Mouse (Mus musculus): ENCODE measurements around the gene Stk16.

Gene Stk16

GRCm38 (mm10) chr1:75213096-75213495, 2.5 kb downstream of the Stk16 start:
- DNase-seq = peak; percentile 14

DNA sequence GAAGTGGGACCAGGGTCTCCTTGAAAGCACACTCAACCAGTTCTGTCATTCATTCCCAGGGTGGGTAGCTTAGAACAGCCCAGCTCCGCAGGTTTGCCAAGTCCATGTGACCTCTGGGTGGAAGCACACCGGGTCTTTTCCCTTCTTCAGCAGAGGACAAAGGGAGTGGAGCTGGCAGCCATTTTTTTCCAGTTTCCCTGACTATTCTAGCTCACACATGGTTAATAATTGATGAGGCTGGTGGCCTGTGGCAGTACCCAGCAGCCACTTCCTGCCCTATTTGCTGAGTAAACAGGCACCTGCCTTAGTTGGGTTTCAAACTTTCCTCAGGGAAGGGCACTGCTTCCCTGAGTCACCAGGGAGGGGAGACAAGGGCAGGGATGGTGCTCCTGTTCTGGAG, 3.8 kb downstream of the Stk16 start:
- DNase-seq = no peak

GRCm38 (mm10) chr1:75214886-75215285, 4.2 kb downstream of the Stk16 start:
- DNase-seq = no peak

DNA sequence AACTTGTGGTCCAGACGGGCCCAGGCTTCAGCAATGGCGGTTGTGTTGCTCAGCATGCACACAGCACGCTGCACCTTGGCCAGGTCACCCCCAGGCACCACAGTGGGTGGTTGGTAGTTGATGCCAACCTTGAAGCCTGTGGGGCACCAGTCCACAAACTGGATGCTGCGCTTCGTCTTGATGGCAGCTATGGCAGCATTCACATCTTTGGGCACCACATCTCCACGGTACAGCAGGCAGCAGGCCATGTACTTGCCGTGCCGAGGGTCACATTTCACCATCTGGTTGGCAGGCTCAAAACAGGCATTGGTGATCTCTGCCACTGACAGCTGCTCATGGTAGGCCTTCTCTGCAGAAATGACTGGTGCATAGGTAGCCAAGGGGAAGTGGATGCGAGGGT, 5.1 kb downstream of the Stk16 start:
- no peak for DNase-seq

GRCm38 (mm10) chr1:75216797-75217585, 6.4 kb downstream of the Stk16 start:
- DNase-seq = no peak

- no peak for DNase-seq
Observed at GRCm38 (mm10) chr1:75217893-75218226, 7.2 kb downstream of the Stk16 start.

DNA sequence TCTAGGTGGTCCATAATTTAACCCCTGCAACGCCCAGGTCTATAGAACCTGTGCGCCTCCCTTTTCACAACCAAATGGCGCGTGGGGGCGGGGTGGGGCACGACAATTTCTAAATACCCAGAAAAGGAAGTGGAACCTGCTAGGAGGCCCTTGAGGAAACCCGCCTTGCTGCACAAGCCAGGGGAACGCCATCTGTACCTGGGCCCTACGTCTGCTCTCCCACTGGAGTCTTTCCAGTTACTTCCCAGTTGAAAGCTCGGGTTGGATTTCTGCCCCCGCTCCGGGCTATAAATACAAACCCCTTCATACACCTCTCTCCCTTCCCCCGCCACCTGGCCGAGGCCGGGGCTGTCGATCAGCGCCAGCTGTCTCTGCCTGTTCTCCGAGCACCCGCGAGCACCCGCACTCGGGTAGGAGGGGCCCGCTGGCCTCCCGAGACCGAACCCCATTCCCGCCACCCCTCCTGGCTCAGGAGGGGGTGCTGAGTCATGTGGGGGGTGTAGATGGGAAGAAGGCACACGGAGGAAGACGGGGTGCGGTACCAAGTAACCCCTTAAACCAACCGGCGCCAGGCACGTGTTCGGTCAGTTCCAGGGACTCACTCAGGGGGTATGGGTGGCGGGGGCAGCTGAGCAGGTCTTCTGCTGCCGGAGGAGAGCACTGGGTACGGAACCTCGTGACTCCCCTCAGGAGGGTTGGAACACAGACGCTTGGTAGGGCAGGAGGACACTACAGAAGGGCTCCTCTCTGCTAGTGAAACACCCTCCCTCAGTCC, 7.8 kb downstream of the Stk16 start:
- DNase-seq = peak; percentile 82

- DNase-seq = peak; percentile 98
Observed at GRCm38 (mm10) chr1:75219078-75219477, 8.4 kb downstream of the Stk16 start.

GRCm38 (mm10) chr1:75219531-75219930, 8.9 kb downstream of the Stk16 start, which contains the start of gene Tuba4a:
Tuba4a (minus strand) TSS chr1:75219865.
- DNase-seq = peak; percentile 67

DNA sequence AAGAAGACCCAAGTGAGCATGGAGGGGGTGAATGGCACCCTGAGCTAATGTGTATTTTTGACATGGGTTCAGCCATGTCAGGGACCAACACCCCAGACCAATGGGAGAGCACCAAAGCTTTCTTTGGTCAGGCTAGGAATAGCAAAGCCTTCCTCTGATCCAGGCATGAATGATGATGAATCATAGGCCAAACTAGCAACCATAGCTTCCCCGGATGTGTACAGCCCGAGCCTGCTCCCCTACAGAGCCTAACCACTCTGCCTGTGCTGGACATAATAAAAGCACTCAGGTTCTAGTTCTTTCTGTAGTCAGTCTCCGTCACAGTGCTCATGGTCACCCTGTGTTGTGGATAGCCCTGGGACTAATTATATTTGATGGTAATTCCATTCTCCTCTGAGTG, 10.9 kb downstream of the Stk16 start:
- no peak for DNase-seq

DNA sequence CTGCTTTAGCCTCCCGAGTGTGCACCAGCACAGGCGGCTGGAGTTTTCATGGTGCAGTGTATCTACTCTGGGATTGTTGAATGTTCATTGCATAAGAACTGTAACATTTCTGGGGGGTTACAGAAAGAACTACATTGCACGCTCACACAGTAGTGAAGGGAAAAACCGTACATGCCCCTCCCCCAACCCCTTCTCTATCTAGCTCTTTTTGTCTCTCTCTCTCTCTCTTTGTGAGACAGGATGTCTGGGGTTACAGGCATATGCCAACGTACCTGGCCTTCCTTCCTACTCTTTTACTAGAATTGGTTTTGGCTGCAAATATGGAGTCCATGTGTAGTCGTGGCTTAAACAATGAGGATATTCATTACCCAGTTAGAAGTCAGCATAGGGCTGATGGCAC, 12.3 kb downstream of the Stk16 start:
- DNase-seq = peak; percentile 68

DNA sequence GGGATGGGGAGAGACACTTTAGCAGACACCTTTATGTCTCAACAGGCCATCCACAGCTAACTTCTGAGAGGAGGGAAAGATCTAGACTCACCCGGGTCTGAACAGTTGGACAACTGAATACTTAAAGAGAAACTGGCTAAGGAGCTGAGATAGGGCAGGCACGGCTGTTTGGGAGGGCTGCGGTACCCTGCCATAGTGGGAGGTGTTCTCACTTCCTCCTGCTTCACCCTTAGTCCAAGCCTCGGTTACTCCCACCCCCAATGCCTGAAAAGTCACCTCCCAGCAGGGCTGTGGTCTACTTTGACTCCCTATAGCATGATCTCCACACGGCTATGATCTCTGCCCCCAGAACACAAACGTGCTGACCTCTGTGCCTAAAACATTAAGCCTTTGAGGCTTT, 12.9 kb downstream of the Stk16 start:
- peak; percentile 45 for DNase-seq

GRCm38 (mm10) chr1:75225473-75225872, 14.8 kb downstream of the Stk16 start:
- no peak for DNase-seq

- no peak for DNase-seq
Observed at GRCm38 (mm10) chr1:75226138-75226537, 15.5 kb downstream of the Stk16 start.

GRCm38 (mm10) chr1:75227653-75228052, 17.0 kb downstream of the Stk16 start:
- DNase-seq = no peak

GRCm38 (mm10) chr1:75229158-75229557, 18.5 kb downstream of the Stk16 start:
- no peak for DNase-seq

DNA sequence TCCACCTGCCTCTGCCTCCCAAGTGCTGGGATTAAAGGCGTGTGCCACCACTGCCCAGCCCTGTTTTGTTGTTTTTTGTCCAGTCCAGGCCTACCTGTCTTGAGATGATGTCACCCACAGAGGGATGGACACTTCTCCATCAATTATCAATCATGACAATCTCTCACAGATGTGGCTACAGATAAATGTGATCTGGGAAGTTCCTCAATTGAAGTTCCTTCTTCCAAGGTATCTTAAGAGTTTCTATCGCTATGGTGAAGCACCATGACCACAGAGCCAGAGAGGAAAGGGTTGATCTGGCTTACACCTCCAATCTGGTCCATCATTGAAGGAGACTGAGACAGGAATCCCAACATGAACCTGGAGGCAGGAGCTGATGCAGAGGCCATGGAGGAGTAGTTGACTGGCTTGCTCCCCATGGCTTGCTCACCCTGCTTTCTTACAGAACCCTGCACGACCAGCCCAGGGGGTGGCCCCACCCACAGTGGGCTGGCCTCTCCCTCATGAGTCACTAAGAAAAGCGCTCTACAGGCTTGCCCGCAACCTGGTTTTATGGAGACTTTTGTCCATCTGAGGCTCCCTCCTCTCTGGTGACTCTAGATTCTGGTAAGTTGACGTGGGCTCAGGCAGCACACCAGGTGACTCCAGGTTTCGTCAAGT, 19.8 kb downstream of the Stk16 start:
- DNase-seq = no peak

- DNase-seq = no peak
Observed at GRCm38 (mm10) chr1:75231224-75231623, 20.6 kb downstream of the Stk16 start.

GRCm38 (mm10) chr1:75231664-75232152, 21.1 kb downstream of the Stk16 start, which contains the start of gene A630095N17Rik:
A630095N17Rik (minus strand) TSS chr1:75232102.
- no peak for DNase-seq

DNA sequence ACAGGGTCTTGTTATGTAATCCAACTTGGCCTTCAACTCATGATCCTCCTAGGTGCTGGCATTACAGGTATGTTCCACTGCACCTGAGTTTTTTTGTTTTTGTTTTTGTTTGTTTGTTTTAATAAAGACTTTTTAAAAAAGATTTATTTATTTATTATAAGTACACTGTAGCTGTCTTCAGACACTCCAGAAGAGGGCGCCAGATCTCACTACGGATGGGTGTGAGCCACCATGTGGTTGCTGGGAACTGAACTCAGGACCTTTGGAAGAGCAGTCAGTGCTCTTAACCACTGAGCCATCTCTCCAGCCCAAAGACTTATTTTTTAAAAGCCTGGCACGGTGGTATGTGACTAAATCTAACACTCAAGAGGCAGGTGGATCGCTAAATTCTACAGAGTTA, 21.9 kb downstream of the Stk16 start:
- DNase-seq = peak; percentile 42

DNA sequence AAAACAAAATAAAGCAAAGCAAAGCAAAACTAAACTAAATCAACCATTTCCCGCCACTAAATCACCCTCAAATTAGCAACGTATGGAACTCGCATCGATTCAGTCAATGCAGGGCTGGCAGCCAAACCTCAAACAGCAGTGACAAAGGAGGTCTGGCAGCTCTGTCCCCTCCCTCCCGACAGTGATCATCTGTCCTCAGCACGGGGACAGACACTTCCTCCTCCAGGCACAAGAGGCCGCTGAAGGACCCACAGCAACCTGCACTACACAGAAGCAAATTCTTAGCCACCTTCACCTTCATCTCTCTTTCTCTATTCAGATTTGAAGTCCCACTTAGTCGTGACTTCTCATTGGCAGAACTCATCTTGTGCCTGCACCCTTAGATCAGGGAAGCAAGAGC, 24.0 kb downstream of the Stk16 start:
- DNase-seq = peak; percentile 78

- DNase-seq = peak; percentile 75
Observed at GRCm38 (mm10) chr1:75236117-75237050, 25.7 kb downstream of the Stk16 start, which contains the start of gene Dnajb2. Dnajb2 (plus strand) TSS chr1:75236406.
